Mouse (Mus musculus): ENCODE results near the gene Ctdsp1.

Gene Ctdsp1

DNA sequence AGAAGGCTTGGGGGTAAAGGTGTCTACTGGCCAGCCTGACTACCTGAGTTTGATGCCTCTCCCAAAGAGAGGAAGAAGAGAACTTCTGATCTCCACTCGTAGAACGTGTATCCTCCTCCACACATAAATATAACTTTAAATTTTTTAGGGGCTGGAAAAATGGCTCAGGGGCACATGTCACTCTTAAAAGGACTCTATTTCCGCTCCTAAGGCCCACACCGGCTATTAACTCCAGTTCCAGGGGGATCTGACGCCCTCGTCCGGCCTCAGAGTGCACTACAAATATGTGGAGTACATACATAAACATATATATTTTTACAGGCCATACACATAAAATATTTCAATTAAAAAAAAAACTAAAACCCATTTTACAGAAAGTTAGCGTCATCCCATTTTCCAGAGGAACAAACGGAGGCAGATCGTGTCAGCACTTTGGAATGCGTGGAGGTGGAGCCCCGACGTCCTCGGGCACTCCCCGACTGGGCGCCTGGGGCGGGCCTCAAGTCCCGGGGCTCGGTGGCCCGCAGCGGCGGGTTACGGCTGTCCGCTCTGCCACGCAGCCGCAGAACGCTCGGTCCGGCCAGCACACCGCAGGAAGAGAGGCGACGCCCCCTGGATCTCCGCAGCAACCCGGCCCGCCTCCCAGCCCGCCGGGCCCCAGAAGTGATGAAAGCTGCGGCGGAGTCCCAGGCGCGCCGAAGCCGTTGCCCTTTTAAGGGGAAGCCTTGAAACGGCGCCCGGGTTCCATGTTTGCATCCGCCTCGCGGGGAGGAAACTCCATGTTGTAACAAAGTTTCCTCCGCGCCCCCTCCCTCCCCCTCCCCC is at the start of gene Ctdsp1:
Gene Ctdsp1, plus strand, starts transcription at position 586 of the 825 bp plus-strand sequence.
- DNase-seq (ENCODE audit: low spot score), result peak; percentile 93

DNA sequence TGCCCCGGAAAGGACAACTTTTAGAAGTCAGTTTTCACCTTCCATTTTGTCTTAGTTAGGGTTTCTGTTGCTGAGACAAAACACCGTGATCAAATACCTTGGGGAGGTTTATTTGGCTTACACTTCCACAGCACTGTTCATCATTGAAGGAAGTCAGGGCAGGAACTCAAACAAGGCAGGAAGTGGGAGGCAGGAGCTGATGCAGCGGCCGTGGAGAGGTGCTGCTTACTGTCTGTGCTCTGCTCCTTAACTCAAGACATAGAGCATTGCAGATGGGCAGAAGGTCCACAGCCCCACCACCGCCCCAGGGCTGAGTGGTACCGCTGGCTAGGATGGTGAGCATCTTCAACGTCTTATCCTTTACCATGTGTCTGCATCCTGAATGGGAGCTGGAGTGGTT is 49.4 kb upstream of the Ctdsp1 start:
- DNase-seq (ENCODE audit: low spot score), result no peak

DNA sequence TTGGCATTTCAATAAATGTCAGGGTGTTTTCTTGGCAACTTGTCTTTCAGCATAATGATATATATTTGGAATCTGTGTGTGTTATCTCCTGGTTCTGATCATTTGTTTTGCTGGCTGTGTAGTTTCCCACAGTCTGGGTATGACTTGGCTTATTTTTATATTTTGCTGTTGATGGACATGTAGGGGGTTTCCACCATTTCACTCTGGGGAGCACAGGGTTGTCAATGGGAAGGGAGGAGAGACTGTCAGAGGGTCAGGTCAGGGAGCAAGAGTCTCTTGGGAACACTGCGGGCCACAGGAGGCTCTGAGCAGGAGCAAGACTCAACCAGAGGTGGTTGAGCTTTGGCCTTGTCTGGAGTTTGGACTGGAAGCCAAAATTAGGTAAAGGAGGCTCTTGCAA is 49.0 kb upstream of the Ctdsp1 start:
- no peak for DNase-seq (ENCODE audit: low spot score)

DNA sequence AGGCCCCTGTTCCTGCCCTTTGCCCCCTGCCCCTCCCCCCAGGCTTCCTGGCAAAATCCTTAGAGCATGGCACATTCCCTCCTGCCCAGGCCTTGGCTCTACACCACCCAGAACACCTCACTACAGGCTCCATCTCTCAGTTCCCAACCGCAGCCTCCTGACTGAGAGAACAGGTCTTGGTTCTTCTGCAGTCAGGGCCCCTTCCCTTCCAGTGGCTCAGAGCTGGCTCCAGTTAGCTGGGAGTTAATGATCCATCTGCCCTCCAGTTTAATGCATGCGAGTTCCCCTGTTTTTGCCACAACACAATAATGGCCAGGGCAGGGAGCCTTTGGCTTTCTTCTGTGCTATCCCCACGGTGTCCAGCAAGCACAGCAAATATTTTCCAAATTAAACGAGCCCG is 48.1 kb upstream of the Ctdsp1 start:
- DNase-seq (ENCODE audit: low spot score), result no peak

DNA sequence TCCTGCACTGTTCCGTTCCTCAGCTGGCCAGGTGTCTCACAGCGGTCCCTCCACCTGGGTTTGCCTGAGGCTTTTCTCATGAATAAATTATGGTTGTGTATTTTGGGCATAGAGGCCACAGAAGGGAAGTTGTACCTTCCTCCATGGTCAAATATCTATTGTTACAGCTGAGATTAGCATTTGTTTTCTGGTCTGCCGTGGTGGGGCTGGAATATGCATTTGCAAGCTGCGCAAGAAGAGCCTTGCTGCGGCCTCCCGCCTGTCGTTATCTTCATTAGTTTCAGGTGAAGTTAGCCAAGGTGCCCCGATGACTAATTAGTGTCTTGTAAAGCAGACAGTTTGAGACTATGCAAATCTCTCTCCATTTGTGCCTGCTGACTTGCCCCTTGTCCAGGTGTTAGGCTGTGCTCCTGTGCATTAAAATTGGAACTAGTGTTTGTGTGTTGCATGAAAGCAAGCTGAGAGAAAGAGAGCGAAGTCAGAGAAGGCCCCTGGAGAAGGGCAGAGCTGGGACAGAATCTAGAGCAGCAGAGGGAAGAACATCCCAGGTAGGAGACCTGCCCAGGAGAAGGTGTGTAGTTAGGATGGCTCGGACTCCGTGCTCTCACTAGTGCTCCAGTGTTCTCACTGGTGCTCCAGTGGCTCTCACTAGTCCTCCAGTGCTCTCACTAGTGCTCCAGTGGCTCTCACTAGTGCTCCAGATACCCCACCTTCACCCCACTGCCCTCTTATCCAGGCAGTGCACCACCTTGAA is 47.0 kb upstream of the Ctdsp1 start:
- DNase-seq (ENCODE audit: low spot score), result no peak

DNA sequence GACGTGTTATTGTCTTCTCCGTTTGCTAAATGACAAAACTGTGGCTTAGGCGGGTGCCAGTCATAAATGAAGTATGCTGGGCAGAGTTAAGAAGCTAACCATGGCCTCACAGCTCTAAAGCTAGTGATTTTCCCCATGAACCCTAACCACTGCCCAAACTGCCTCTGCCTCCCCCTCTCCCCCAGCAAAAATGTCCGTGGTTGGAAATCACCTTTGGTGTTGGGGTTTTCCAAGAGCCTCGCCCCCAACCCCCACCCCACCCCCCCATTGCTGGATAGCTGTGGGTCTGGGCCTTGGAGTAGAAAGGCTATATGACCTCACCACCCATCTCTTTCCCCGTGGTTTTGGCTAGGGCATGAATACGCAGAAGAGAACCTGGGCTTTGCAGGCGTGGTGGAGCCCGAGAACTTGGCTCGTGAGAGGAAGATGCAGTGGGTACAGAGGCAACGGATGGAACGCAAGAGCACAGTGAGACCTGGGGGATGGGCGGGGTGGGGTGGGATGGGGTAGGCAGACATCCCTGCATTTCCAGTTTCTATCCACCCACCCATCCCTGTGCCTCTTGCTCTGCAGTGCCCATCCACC is 40.0 kb upstream of the Ctdsp1 start:
- DNase-seq (ENCODE audit: low spot score), result no peak

DNA sequence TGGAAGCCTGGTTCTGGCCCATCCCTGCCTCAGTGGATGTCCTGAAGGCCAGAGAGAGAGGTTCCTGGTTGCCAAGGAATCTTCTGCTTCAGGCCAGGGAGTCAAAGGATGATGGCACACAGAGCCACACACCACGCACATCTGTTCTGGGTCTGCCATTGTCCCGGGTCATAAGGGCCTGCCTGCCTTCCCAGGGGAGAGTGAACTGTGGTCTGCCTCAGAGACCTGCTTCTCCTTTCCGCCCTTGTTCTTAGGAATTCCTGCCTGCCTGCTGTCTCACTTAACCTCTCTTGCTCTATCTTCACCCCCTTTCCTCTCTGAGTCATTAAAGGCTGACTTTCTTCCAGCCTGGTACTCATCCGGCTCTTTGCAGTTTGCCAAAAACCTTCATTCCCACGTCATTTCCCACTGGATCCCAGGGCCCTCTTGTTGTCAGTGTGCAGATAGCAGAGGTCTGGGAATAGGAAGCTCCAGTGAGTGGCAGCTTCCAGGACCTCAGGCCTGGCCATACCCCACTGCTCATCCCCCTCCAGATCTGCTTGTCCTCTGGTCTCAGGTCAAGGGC is 38.7 kb upstream of the Ctdsp1 start:
- no peak for DNase-seq (ENCODE audit: low spot score)

DNA sequence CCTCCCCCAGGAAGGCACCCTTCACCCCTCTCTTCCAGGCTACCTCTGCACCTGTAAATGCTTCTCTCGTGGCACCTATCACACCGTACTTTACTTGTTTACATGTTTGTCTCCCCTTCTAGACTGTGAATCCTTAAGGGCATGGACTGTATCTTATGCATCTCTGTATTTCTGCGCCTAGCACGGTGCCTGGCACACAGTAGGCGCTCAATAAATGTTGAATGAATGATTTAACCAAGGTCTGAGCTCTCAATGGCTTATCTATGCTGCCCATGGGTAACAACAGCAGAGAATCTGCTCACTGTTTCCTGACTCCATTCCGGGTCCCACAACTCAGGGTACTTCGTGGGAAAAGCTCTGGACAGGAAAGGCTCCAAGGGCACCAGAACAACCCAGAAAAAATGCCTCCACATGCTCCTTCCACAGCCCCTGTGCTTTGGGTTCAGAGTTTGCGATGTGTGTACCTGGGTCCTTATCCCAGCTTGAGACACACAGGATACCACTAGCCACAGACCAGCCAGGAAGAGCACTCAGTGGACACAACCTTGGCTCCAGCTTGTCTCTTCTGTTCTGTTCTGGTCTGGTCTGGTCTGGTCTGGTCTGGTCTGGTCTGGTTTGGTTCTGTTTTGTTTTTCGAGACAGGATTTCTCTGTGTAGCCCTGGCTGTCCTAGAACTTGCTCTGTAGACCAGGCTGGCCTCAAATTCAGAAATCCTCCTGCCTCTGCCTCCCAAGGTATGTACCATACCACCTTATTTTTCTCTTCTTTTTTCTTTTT is 37.7 kb upstream of the Ctdsp1 start:
- no peak for DNase-seq (ENCODE audit: low spot score)

DNA sequence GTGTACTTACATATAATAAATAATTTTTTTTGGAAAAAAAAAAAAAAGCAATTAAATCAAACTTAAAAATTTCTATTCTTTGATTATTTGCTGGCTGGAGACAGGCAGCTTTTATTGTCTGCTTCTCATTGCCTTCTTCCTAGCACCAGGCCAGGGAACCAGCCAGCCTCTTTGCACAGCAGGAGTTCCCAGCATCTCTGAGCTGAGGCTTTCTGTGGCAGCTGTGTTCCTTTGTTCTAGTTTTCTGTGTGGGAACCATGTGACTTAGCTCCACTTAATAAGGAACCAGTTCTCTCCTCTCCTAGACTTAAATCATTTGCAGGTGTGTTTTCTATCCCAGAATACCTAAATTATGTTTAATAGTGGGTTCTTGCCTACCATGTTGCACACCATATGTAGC is 33.8 kb upstream of the Ctdsp1 start:
- no peak for DNase-seq (ENCODE audit: low spot score)

DNA sequence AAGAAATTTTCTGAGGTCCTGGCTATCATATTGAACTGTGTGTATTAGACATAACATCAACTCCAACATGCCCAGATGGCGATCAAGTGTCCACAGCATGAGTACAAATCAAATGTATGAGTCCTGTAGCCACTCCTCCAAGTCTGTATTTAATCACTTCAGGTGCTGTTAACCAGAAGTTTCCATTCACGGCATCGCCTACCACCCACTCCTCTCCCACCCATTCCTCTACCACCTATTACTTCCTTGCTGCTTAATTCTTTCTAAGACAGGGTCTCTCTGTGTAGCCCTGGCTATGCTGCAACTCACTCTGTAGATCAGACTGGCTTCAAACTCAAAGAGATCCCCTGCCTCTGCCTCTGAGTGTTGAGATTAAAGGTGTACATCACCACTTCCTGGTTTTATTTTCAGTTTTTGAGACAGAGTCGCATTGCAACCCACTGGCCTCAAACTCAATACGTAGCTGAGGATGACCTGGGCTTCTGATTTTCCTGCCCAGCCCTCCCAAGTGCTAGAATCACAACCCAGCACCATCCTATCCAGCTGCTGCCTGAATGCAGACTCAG is 31.3 kb upstream of the Ctdsp1 start:
- DNase-seq (ENCODE audit: low spot score), result no peak

DNA sequence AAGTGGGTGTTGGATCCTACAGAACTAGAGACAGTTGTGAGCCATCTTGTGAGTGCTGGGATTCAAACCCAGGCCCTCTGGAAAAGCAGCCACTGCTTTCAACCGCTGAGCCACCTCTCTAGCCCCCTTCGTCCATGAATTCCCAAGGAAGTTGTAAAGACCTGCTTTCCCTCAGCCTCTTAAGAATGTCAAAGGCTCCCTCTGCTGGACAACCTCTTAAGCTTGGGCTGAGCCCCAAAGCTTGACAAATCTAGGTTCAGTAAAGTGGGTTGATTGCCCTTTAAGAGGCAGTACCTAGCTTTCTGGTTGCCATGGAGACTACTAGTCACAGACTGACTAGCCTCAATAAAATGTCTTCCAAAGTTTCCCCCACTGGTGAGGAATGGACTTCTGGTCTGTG is 29.5 kb upstream of the Ctdsp1 start, which contains the start of gene Catip:
Gene Catip, plus strand, starts transcription at position 297 of the 400 bp plus-strand sequence.
- DNase-seq (ENCODE audit: low spot score), result no peak

DNA sequence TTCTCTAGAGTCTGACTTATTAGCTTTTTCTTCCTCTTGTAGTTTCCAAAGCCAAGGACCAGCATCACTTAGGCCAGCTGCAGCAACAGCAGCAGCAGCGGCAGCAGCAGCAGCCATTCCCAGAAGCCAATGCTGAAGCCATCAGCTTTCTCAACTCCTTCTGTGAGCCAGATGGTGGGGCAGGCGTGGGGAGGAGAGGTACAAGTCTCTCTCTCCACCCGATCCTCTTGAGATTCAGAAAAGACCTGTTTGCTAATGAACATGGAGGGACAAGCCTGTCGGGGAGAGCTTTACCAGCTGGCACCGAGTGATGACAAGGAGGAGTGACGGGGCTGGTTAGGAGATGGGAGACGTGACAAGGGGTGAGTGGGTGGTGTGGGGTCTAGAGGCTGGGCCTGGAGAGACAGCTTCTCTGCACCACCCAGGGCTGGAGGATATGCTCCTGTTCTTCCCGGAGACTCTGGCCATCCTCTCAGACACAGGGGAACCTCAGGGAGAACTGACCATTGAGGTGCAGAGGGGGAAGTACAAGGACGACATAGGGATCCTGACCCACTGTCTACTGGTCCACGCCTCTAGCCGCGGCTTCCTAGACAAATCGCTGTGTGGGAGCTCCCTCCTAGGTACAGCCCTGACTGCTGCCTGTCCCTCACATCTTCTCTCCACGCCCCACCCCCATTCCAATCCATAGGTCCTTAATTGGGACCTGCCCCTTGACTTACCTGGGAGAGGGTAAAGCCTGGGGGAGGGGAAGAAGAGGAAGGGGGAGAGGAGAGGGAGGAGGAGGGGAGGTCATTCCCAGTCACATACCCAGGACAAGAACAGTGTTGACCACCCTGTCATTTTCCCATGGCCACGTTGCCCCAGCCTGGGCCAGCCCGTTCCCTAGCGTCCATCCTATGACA is 28.7 kb upstream of the Ctdsp1 start:
- no peak for DNase-seq (ENCODE audit: low spot score)

DNA sequence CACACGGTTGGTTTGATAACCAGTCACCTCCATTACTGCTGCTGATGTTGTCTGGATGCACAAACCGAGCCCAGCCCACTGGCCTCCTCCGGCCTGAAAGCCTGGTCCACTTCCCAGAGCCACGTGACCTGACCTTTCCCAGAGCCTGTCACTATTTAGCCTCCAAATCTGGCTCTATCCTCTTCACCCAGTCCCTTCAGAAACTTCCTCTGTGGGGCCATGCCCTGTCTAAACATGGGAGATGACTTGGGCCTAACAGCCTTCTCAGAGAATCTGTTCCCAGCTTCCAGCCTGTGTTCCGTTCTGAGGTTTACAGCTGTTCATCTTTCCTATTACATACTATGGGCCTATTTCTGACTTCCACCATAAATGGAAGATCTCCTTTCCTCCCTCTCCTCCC is 27.9 kb upstream of the Ctdsp1 start:
- DNase-seq (ENCODE audit: low spot score), result no peak

DNA sequence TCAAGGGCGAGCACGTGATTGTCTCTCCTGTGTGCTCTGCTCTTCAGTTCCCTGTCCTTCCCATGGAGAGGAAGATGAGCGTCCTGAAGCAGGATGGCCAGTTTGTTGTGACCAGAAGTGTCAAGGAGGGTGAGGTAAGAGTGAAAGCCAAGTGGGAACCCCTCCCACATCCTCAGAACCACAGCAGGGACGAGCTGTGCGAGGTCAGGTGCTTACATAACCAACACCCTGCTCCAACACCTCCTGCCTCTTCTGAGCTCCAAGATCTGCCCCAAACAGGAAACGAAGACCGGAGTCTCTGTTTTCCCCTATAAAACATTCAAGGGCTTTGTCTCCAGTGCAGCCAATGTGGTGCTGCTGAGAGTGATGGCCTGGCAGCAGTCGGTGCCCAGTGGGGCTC is 27.0 kb upstream of the Ctdsp1 start:
- no peak for DNase-seq (ENCODE audit: low spot score)

DNA sequence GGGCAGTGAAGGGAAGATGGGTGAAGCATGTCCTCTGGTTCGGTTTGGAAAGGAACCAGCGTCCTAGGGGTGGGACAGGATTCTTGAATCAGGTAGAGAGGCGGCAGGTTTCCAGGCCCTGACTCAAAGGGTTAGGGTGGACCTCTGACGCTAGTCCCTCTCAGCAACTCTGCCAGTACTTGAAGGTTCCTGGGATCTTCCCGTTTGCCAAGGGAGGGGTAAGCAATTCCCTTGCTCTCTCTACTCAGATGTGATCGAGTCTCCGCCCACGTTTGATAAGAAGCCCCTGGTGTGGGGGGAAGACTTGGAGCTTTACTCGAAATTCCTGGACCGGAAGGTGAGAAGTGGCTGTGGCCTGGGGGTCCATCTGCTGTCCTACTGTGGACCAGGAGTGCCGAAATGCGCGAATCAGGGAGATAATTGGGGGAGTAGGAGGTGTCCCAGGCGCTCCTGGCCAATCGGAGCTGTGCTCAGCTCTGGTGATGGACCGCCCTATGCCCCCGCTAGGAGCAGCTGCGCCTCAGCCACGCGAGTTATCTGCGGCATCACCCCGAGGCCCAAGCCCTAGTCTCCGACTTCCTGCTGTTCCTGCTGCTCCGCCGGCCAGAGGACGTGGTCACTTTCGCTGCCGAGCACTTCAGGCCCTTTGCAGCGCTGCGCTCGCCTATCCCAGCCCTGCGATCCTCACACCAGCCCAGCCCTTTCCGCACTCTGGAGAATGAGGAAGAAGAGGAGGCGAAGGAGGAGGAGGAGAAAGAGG is 23.2 kb upstream of the Ctdsp1 start:
- no peak for DNase-seq (ENCODE audit: low spot score)

DNA sequence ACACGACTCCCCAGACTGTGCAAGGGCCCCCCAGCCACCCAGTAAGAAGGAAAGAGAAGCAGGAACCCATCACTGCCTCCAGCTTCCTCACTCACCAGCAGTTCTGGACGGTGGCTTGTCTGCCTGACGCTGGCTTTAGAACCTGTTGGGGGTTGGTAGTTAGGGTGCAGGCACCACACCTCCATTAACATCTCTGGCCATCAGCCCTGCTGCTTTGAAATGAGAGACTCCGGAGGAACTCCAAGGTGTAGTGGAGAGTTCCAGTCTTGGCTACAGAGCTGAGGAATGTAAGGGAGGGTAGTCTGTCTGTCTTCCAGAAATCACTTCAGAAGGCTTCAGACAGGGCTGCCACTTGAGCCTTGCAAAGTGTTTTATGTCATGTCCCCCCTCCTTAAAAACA is 21.3 kb upstream of the Ctdsp1 start:
- DNase-seq (ENCODE audit: low spot score), result no peak

DNA sequence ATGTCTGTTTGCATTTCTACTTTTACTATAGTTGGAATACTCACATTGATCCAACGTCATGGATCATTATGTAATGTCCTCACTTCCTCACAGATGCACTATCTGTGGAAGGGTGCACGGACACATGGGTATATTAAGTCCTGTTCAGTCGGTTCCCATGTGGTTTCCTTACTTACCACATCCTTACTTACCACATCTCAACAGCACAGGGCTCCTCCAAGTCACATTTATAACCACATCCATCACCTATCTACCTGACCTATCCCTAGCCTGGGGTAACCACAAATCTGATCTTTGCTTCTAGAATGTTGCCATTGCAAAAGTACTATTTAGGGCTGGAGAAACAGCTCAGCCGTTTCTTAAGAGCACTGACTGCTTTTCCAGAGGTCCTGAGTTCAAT is 17.9 kb upstream of the Ctdsp1 start:
- no peak for DNase-seq (ENCODE audit: low spot score)

DNA sequence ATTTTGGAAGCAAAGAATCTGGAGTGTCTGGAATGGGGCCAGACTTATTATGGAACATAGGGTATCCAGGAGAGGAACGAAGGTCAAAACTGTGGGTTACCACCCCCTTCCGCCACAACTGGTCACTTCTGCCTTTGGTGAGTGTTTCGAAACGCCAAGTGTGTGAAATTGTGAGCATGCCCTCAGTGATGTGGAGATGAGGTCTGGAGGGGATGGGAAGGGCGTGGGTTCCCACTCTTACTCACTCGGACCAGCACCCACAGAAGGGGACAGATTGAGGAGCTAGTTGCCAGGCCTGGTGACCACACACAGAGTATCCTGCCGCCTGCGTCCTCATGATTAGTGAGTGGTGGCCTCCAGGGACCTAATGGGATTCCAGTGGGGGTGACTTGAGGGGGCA is 16.3 kb upstream of the Ctdsp1 start, which contains the start of gene Slc11a1:
Gene Slc11a1, plus strand, starts transcription at position 216 of the 400 bp plus-strand sequence.
- no peak for DNase-seq (ENCODE audit: low spot score)

DNA sequence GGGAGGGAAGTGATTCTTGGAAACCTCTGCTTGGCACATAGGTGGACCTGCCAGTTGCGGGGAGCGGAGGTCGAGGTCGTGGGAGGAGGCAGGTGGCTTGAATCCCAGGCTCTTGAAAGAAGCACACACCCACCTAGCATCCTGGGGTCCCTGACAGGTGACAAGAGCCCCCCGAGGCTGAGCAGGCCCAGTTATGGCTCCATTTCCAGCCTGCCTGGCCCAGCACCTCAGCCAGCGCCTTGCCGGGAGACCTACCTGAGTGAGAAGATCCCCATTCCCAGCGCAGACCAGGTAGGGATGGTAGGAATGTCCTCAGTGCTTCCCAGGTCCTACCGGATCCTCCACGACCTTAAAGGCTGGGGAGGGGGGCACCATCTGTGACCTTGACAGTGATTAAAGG is 15.7 kb upstream of the Ctdsp1 start:
- no peak for DNase-seq (ENCODE audit: low spot score)

DNA sequence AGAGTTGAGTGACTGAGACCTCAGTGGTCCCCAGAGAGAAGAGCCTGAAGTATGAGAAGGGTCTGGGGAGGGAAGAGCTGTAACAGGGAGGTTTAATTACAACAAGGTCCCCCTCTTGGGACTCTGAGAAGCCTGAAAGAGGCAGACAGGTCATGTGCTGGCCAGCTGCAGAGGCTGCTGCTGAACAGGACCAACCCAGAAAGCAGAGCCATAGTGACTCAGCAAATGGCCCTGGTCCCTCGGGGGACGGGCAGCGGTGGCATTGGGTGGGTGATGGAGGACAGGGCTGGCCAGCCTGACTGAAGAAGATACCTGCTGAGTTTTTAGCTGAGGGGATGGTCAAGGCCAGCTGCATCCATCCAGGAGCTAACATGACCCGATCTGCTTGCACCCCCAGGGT is 14.9 kb upstream of the Ctdsp1 start:
- no peak for DNase-seq (ENCODE audit: low spot score)

All from urinary bladder, postnatal 10 days (tissue).